Mouse (Mus musculus) heart, postnatal 0 days (tissue): ENCODE measurements around the gene Gm11444. TPM values are rescaled to one million over a fixed set of nuclear protein-coding genes. Genes with fewer than 3 reads are reported as not detected.

ENCODE experiments used
- ATAC-seq: fragments of 200-750 bp; cut with Nextera tagmentation; 2 replicates; pipeline ENCODE4 v1.8.0; 2017; ENCODE audit warnings: low read depth, moderate number of reproducible peaks, moderate library complexity; ENCODE audit not compliant: insufficient read depth
- DNase-seq: peaks from one replicate; pipeline ENCODE4 v3.0.0-alpha.2; 2016; ENCODE audit warnings: low spot score
- H3K27ac ChIP-seq: fragments of 300-500 bp; sonication (generic); 2 replicates; pipeline ENCODE4 v1.5.1; 2014; ENCODE audit warnings: low read depth, mild to moderate bottlenecking
- H3K27me3 ChIP-seq: fragments of 300-500 bp; sonication (generic); 2 replicates; pipeline ENCODE4 v1.6.1; 2014; ENCODE audit warnings: low read length, mixed read lengths; ENCODE audit not compliant: control insufficient read depth, insufficient read depth
- H3K36me3 ChIP-seq: fragments of 300-500 bp; sonication (generic); replicated peaks from 2 replicates; pipeline ENCODE4 v1.6.1; 2014; ENCODE audit warnings: low read length, mixed read lengths; ENCODE audit not compliant: control insufficient read depth, insufficient read depth
- H3K4me1 ChIP-seq: fragments of 300-500 bp; sonication (generic); 2 replicates; pipeline ENCODE4 v1.6.1; 2014; ENCODE audit warnings: antibody characterized with exemption; ENCODE audit not compliant: control insufficient read depth, insufficient read depth
- H3K4me2 ChIP-seq: fragments of 300-500 bp; sonication (generic); 2 replicates; pipeline ENCODE4 v1.6.1; 2014; ENCODE audit warnings: low read depth, mild to moderate bottlenecking, low read length, moderate library complexity
- H3K4me3 ChIP-seq: fragments of 300-500 bp; sonication (generic); 2 replicates; pipeline ENCODE4 v1.5.1; 2014; ENCODE audit warnings: low read depth, low read length
- H3K9ac ChIP-seq: fragments of 300-500 bp; sonication (generic); replicated peaks from 2 replicates; pipeline ENCODE4 v1.6.1; 2014; ENCODE audit warnings: low read depth, low read length, mixed read lengths
- H3K9me3 ChIP-seq: fragments of 300-500 bp; sonication (generic); replicated peaks from 2 replicates; pipeline ENCODE4 v1.6.1; 2016; ENCODE audit warnings: low read length; ENCODE audit not compliant: control insufficient read depth
- CTCF ChIP-seq: IDR thresholded peaks from 2 replicates; pipeline ENCODE4 v1.5.1; 2016; ENCODE audit warnings: antibody characterized with exemption, control low read depth, low read depth
- EP300 ChIP-seq: IDR thresholded peaks from 2 replicates; pipeline ENCODE4 v1.6.1; 2016; ENCODE audit warnings: antibody characterized with exemption, low read depth
- WGBS: fragments of 180-500 bp; shearing (Covaris S2); extraction: QIAGEN DNeasy Blood & Tissue Kit; methylation state at CpG from one replicate; pipeline ENCODE4 v1.1.7; 2014; 5-methylcytosine and 5-hydroxymethylcytosine counted together
- polyA plus RNA-seq: library from polyadenylated mRNA; unstranded; fragments of >200 nt; fragmentation: Nextera tagmentation; extraction: Ambion mirVana; gene quantifications from 2 replicates; pipeline ENCODE4 v1.2.1, GENCODE M21; 2015
- total RNA-seq: library from RNA; depleted of rRNA; stranded (reverse); fragments of >200 nt; gene quantifications from 2 replicates; pipeline ENCODE4 v1.2.3, GENCODE M21; 2014; ENCODE audit warnings: low replicate concordance

The Gm11444 gene
- total and polyA plus RNA-seq, 2 experiments from 2014 or later, result not detected

DNA sequence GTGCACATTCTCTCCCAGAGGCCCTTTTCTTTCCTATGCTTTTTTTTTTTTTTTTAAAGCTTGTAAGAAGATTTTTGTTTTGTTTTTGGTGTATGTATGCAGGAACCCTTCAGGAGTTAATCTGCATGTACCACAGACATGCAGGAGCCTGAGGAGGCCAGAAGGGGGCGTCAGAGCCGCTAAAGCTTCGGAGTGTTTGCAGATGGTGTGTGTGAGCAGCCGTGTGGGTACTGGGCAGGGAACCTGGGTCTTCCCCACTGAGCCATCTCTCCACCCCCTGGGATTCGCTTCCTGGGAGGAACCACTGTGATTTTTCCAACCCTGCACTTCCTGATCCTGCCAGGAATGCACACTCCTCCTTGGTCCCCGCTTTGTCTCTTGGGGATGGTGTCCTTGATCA is 625 bp upstream of the Gm11444 start:
- ATAC-seq (no peak), DNase-seq (no peak)
- 32% methylated on average over 6 of the region's 6 CpGs for WGBS
- Histone ChIP-seq H3K9me3 (no peaks in the 10 kb centered on the region), H3K4me3 (no peak overlapping the region), H3K36me3 (no peaks in the 10 kb centered on the region), H3K9ac (no peak overlapping the region), H3K27ac (no peak overlapping the region), H3K4me2 (no peak overlapping the region), H3K4me1 (no peaks in the 10 kb centered on the region), H3K27me3 (peaks cover 14% of the 10 kb centered on the region)
- TF ChIP-seq EP300, result no peak
- peak; percentile 27 for TF ChIP-seq CTCF

DNA sequence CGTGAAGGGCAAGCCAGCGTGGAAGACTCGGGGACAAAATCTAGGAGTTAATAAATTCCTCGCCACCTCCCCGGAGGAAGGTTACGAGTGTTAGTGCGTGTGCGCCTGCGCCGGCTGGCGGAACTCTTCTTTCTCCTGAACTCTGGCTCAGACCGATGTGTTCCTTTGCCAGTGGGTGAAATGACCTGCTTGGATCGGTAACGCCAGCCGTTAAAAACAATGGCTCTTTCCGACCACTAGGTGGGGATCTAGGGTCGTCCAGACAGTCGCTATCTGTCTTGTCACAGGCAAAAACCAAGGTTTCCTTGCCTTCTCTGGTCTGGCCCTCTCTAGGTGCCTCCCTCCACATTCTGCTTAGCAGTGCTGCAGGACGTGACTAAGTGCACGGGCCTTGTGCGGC is 1.1 kb downstream of the Gm11444 start:
- H3K9me3 ChIP-seq, result no peaks in the 10 kb centered on the region
- H3K27me3 ChIP-seq, result peaks cover 24% of the 10 kb centered on the region
- no peak overlapping the region for H3K27ac ChIP-seq
- no peak for TF ChIP-seq EP300
- peak; percentile 94 for TF ChIP-seq CTCF
- ATAC-seq (peak; percentile 59), DNase-seq (peak; percentile 84)
- no peak overlapping the region for H3K9ac ChIP-seq
- H3K36me3 ChIP-seq, result no peaks in the 10 kb centered on the region
- H3K4me3 ChIP-seq, result peak overlapping the region; percentile 33
- H3K4me2 ChIP-seq, result peak overlapping the region; percentile 56
- H3K4me1 ChIP-seq, result no peaks in the 10 kb centered on the region
- 3% methylated on average over 21 of the region's 21 CpGs for WGBS

DNA sequence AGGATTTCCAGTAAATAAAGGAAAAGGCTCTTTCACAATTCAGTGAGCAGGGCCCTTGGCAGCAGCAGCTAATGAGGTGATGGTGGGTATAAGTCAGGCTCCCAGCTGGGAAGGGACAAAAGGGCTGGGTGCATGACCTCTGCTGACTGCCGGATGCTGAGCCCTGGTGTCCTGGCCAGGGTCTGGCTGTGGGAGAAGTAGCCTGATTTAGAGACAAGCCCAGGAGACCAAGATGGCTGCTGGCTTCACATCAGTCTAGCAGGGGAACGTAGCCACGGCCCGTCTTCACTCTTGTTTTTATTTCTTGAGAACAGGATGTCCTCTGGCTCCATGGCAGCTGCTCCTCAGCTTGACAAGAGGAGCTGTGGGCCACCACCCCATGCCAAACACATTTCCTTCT is 3.6 kb downstream of the Gm11444 start:
- no peak for ATAC-seq
- TF ChIP-seq CTCF, result no peak
- no peak for TF ChIP-seq EP300
- Histone ChIP-seq H3K4me1 (0 out of 2 replicates have a peak, but pooled peaks cover 7% of the 10 kb centered on the region), H3K9me3 (no peaks in the 10 kb centered on the region), H3K9ac (no peak overlapping the region), H3K27ac (peak overlapping the region; percentile 19; the same call in 1 of the 2 replicates), H3K4me3 (no peak overlapping the region), H3K27me3 (peaks cover 38% of the 10 kb centered on the region), H3K36me3 (no peaks in the 10 kb centered on the region), H3K4me2 (no peak overlapping the region)
- 45% methylated on average over 4 of the region's 4 CpGs for WGBS
- DNase-seq, result peak; percentile 4

DNA sequence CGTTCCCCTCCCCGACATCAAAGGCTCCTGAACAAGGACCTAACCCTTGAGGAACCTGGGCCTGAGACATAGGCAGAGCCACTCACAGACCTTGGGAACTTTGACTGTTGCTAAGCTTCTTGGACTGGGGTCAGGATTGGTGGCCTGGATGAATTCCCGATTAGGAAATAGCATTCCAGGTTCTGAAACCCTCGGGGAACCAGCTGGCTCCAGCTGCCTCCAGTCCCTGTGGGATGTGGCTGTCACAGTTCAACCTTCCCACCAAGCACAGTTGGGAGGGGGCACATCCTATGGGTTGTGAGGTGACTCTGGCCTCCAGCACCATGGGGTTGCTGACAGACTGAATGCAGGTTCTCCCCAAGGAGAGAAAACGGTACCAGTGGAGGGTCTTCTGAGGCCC is 4.2 kb downstream of the Gm11444 start:
- peaks cover 44% of the 10 kb centered on the region for H3K27me3 ChIP-seq
- no peak overlapping the region for H3K9ac ChIP-seq
- no peaks in the 10 kb centered on the region for H3K36me3 ChIP-seq
- no peak overlapping the region for H3K4me3 ChIP-seq
- DNase-seq (peak; percentile 6), ATAC-seq (no peak)
- no peak overlapping the region for H3K4me2 ChIP-seq
- TF ChIP-seq EP300 (no peak), CTCF (no peak)
- WGBS, result 50% methylated on average over 5 of the region's 5 CpGs
- H3K9me3 ChIP-seq, result no peaks in the 10 kb centered on the region
- H3K27ac ChIP-seq, result peak overlapping the region; percentile 19; the same call in 1 of the 2 replicates
- 0 out of 2 replicates have a peak, but pooled peaks cover 7% of the 10 kb centered on the region for H3K4me1 ChIP-seq

GRCm38 (mm10) chr11:85844971-85845370 is 5.2 kb downstream of the Gm11444 start:
- no peak for ATAC-seq
- Histone ChIP-seq H3K27me3 (peaks cover 52% of the 10 kb centered on the region), H3K9me3 (no peaks in the 10 kb centered on the region), H3K4me3 (no peak overlapping the region), H3K27ac (no peak overlapping the region; the same call in 1 of the 2 replicates), H3K9ac (no peak overlapping the region), H3K4me2 (peak overlapping the region; percentile 66; the same call in 1 of the 2 replicates), H3K36me3 (no peaks in the 10 kb centered on the region), H3K4me1 (0 out of 2 replicates have a peak, but pooled peaks cover 7% of the 10 kb centered on the region)
- no peak for DNase-seq
- WGBS, result 39% methylated on average over 5 of the region's 5 CpGs
- TF ChIP-seq EP300, result no peak
- TF ChIP-seq CTCF, result no peak
